Mouse (Mus musculus) layer of hippocampus, adult 18-20 months (tissue): ENCODE measurements at regions not wholly inside any gene's neighbourhood (a gene's known extent, or its start where the extent isn't known, plus 50 kb on each side); places are given as distances from the start of the nearest gene placed in this dataset.

ENCODE experiments used
- DNase-seq, 2 experiments: peaks; one replicate each; pipeline ENCODE4 v3.0.0; 2022; ENCODE audit warnings: low spot score in 2 of 2

GRCm38 (mm10) chr13:33721851-33722250, 60.6 kb downstream of the Serpinb6d start:
- no peak for DNase-seq

- peak; percentile 33 to 84 for DNase-seq
These were observed 80.7 kb downstream of the Serpinb6e start for GRCm38 (mm10) chr13:33762293-33763125.

- no peak for DNase-seq
These were observed 79.8 kb downstream of the Serpinb6e start for GRCm38 (mm10) chr13:33763295-33763916.
